Mouse (Mus musculus): ENCODE measurements around the gene Chst15. TPM values are rescaled to one million over a fixed set of nuclear protein-coding genes. Genes with fewer than 3 reads are reported as not detected.

The Chst15 gene
- 53.3 TPM for polyA plus RNA-seq (2015; fragmentation: Illumina TruSeq; extraction: RNeasy Lipid Tissue Mini Kit (QIAGEN cat#74804); ENCODE audit: insufficient read depth, low replicate concordance)

DNA sequence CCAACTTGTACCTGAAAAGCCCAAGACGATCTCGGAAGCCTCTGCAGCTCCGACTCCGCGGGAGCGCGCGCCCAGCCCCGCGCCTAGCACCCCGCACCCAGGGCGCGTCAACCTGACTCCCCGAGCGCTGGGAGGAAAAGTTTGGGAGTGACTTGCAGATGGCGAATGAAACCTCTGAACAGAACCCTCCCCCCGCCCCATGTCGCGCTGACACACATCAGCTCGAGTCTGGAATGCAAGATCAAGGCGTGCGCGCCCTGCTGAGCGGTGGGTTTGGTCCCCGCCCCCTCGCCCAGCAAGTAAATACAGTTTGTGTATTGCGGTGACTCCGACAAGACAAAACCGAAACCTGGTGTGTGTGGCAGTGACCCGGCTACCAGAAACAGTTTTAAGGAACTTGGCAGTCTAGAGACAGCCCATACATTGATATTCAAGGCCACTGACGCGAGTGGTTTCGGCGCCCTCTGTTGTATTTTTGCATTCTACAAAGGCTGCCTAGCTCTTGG lies at the start of gene Chst15:
Gene Chst15 (minus strand): TSS at position 193 of the 506 bp plus-strand sequence.

Other genes starting within 250 kb of the Chst15 start
- 9.7 TPM for gene Cpxm2, start 162.5 kb downstream of the Chst15 start, polyA plus RNA-seq (2015; fragmentation: Illumina TruSeq; extraction: RNeasy Lipid Tissue Mini Kit (QIAGEN cat#74804); ENCODE audit: insufficient read depth, low replicate concordance)